Mouse (Mus musculus): Measurements from ENCODE around the gene Akap8. TPM values are rescaled to one million over a fixed set of nuclear protein-coding genes. Genes with fewer than 3 reads are reported as not detected.

Akap8 gene
- total and polyA plus RNA-seq, 3 experiments: 77.9 to 127 (median 101) TPM

GRCm38 (mm10) chr17:32365296-32365695 is 44.3 kb upstream of the Akap8 start (continued):
- TF ChIP-seq ZNF384 (IDR thresholded peaks at IDR 0.05; ENCODE audit: low read depth, low read length) (no peak), ZC3H11A (IDR thresholded peaks at IDR 0.05; ENCODE audit: low read depth, low read length) (no peak), POLR2AphosphoS5 (IDR thresholded peaks at IDR 0.05; ENCODE audit: borderline replicate concordance, low read depth, low read length) (no peak), POLR2AphosphoS2 (IDR thresholded peaks at IDR 0.05; ENCODE audit: low read length) (no peak), GABPA (IDR thresholded peaks at IDR 0.05; ENCODE audit: low read depth, low read length) (no peak), MAZ (IDR thresholded peaks at IDR 0.05; ENCODE audit: low read depth, low read length) (no peak), USF2 (IDR thresholded peaks at IDR 0.05; ENCODE audit: borderline replicate concordance in 1 of 2, insufficient read depth in 1 of 2, low read depth in 1 of 2, low read length in 2 of 2) (no peak), CHD1 (IDR thresholded peaks at IDR 0.05; ENCODE audit: low read depth, low read length) (no peak), MYC (IDR thresholded peaks at IDR 0.05; ENCODE audit: low read depth, low read length) (no peak), RAD21 (IDR thresholded peaks at IDR 0.05; ENCODE audit: low read depth, low read length) (no peak)

- no peaks in the 10 kb centered on the region for H3K9me3 ChIP-seq (replicated peaks; ENCODE audit: insufficient read depth, low read length)
- peaks cover 3 to 19% of the 10 kb centered on the region in 2 experiments; a peak in 3 of 4 replicates for H3K36me3 ChIP-seq (ENCODE audit: control insufficient read depth in 1 of 2, insufficient read depth in 2 of 2, low read length in 2 of 2)
- H3K27ac ChIP-seq (ENCODE audit: control insufficient read depth, low read depth, low read length): peak overlapping the region; percentile 71
- peaks cover 19% of the 10 kb centered on the region for H3K79me2 ChIP-seq (ENCODE audit: control insufficient read depth, insufficient read depth, low read length, poor library complexity)
- peak; percentile 65 for DNase-seq (ENCODE audit: low read depth, low spot score)
- H3K27me3 ChIP-seq (ENCODE audit: control insufficient read depth in 1 of 2, insufficient read depth in 2 of 2, low read length in 2 of 2): no peaks in the 10 kb centered on the region
- H3K4me1 ChIP-seq (ENCODE audit: control insufficient read depth in 1 of 2, insufficient read depth in 2 of 2, low read length in 2 of 2): peaks cover 5 to 26% of the 10 kb centered on the region in 2 experiments
- H3K9ac ChIP-seq (ENCODE audit: control insufficient read depth, low read depth, low read length, poor library complexity, severe bottlenecking): peak overlapping the region; percentile 89
- TF ChIP-seq MYC (IDR thresholded peaks at IDR 0.05; ENCODE audit: low read depth, low read length): 0 out of 2 replicates have a peak, but pooled peaks have one; percentile 27
- TF ChIP-seq SIN3A (IDR thresholded peaks at IDR 0.05; ENCODE audit: low read length): peak; percentile 41
- peak; percentile 36; the same call in 1 of the 2 replicates for TF ChIP-seq MAZ (IDR thresholded peaks at IDR 0.05; ENCODE audit: low read depth, low read length)
- TF ChIP-seq ZC3H11A (IDR thresholded peaks at IDR 0.05; ENCODE audit: low read depth, low read length): no peak
- no peak for TF ChIP-seq ZKSCAN1 (IDR thresholded peaks at IDR 0.05; ENCODE audit: low read depth, low read length)
- peak overlapping the region; percentile 55 to 94 for H3K4me3 ChIP-seq (ENCODE audit: control insufficient read depth in 1 of 2, insufficient read depth in 1 of 2, low read depth in 2 of 2, low read length in 2 of 2)
These were observed 43.8 kb upstream of the Akap8 start for GRCm38 (mm10) chr17:32364850-32365249.

GRCm38 (mm10) chr17:32364331-32364730 is 43.3 kb upstream of the Akap8 start:
- Histone ChIP-seq H3K9me3 (replicated peaks; ENCODE audit: insufficient read depth, low read length) (no peaks in the 10 kb centered on the region), H3K79me2 (ENCODE audit: control insufficient read depth, insufficient read depth, low read length, poor library complexity) (peaks cover 19% of the 10 kb centered on the region), H3K4me1 (ENCODE audit: control insufficient read depth in 1 of 2, insufficient read depth in 2 of 2, low read length in 2 of 2) (peaks cover 5 to 26% of the 10 kb centered on the region in 2 experiments), H3K4me3 (ENCODE audit: control insufficient read depth in 1 of 2, insufficient read depth in 1 of 2, low read depth in 2 of 2, low read length in 2 of 2) (peak overlapping the region; percentile 55 to 94), H3K27ac (ENCODE audit: control insufficient read depth, low read depth, low read length) (peak overlapping the region; percentile 68), H3K9ac (ENCODE audit: control insufficient read depth, low read depth, low read length, poor library complexity, severe bottlenecking) (peak overlapping the region; percentile 95), H3K36me3 (ENCODE audit: control insufficient read depth in 1 of 2, insufficient read depth in 2 of 2, low read length in 2 of 2) (peaks cover 3 to 19% of the 10 kb centered on the region in 2 experiments; a peak in 3 of 4 replicates), H3K27me3 (ENCODE audit: control insufficient read depth in 1 of 2, insufficient read depth in 2 of 2, low read length in 2 of 2) (no peaks in the 10 kb centered on the region)
- peak; percentile 91 for DNase-seq (ENCODE audit: low read depth, low spot score)
- TF ChIP-seq SIN3A (IDR thresholded peaks at IDR 0.05; ENCODE audit: low read length): peak; percentile 90
- no peak for TF ChIP-seq MAFK (IDR thresholded peaks at IDR 0.05; ENCODE audit: borderline replicate concordance, low read depth, low read length)
- TF ChIP-seq MAZ (IDR thresholded peaks at IDR 0.05; ENCODE audit: low read depth, low read length): peak; percentile 71; the same call in 1 of the 2 replicates
- TF ChIP-seq ZMIZ1 (IDR thresholded peaks at IDR 0.05; ENCODE audit: low read depth, low read length): no peak
- TF ChIP-seq ZKSCAN1 (IDR thresholded peaks at IDR 0.05; ENCODE audit: low read depth, low read length): no peak
- no peak for TF ChIP-seq CHD2 (IDR thresholded peaks at IDR 0.05; ENCODE audit: low read length)
- no peak for TF ChIP-seq POLR2AphosphoS5 (IDR thresholded peaks at IDR 0.05; ENCODE audit: borderline replicate concordance, low read depth, low read length)
- TF ChIP-seq RCOR1 (IDR thresholded peaks at IDR 0.05; ENCODE audit: low read depth, low read length): no peak
- TF ChIP-seq POLR2A (IDR thresholded peaks at IDR 0.05; ENCODE audit: control insufficient read depth in 1 of 2, insufficient read depth in 1 of 2, low read depth in 1 of 2, low read length in 2 of 2, poor library complexity in 1 of 2): peak; percentile 45 to 65; a peak in 2 of 4 replicates
- no peak for TF ChIP-seq CTCF (IDR thresholded peaks at IDR 0.05 in 2 of 3, conservative IDR thresholded peaks at IDR 0.05 in 1 of 3; ENCODE audit: control insufficient read depth in 1 of 3, insufficient read depth in 1 of 3, low read depth in 2 of 3, low read length in 3 of 3, poor library complexity in 1 of 3, severe bottlenecking in 1 of 3)
- no peak for TF ChIP-seq MEF2A (IDR thresholded peaks at IDR 0.05; ENCODE audit: extremely low read depth, insufficient replicate concordance, low read depth, low read length, poor library complexity, severe bottlenecking)
- peak; percentile 15; the same call in 1 of the 2 replicates for TF ChIP-seq TBP (IDR thresholded peaks at IDR 0.05; ENCODE audit: low read depth, low read length)
- no peak for TF ChIP-seq GATA1 (IDR thresholded peaks at IDR 0.05; ENCODE audit: low read depth, low read length)
- peak; percentile 89 for TF ChIP-seq MAX (IDR thresholded peaks at IDR 0.05; ENCODE audit: low read length)
- no peak; the same call in 1 of the 2 replicates for TF ChIP-seq E2F4 (IDR thresholded peaks at IDR 0.05; ENCODE audit: borderline replicate concordance, low read depth, low read length)
- TF ChIP-seq MXI1 (IDR thresholded peaks at IDR 0.05; ENCODE audit: low read depth, low read length): peak; percentile 92
- no peak for TF ChIP-seq MYB (IDR thresholded peaks at IDR 0.05; ENCODE audit: low read depth, low read length)
- no peak for TF ChIP-seq ZC3H11A (IDR thresholded peaks at IDR 0.05; ENCODE audit: low read depth, low read length)
- TF ChIP-seq MYC (IDR thresholded peaks at IDR 0.05; ENCODE audit: low read depth, low read length): peak; percentile 81; the same call in 1 of the 2 replicates
- peak; percentile 43 for TF ChIP-seq TCF12 (IDR thresholded peaks at IDR 0.05; ENCODE audit: low read depth, low read length)
- TF ChIP-seq CHD1 (IDR thresholded peaks at IDR 0.05; ENCODE audit: low read depth, low read length): no peak
- no peak for TF ChIP-seq RAD21 (IDR thresholded peaks at IDR 0.05; ENCODE audit: low read depth, low read length)
- no peak for TF ChIP-seq SMC3 (IDR thresholded peaks at IDR 0.05; ENCODE audit: low read depth, low read length)
